Mouse (Mus musculus) small intestine, adult 2 months (tissue): ENCODE measurements around the gene Anapc7.

Source experiments
- CTCF ChIP-seq: fragments of 200-500 bp; IDR thresholded peaks from 2 replicates; pipeline ENCODE4 v1.5.1; 2012; ENCODE audit warnings: low read depth, mild to moderate bottlenecking, control low read depth, inconsistent platforms, low read length, moderate library complexity, mixed read lengths; ENCODE audit not compliant: insufficient replicate concordance, insufficient read length; ENCODE audit errors: extremely low read depth
- POLR2A ChIP-seq: fragments of 200-500 bp; IDR thresholded peaks from 2 replicates; pipeline ENCODE4 v1.6.1; 2012; ENCODE audit warnings: low read depth, mild to moderate bottlenecking, control low read depth, inconsistent platforms, low read length, moderate library complexity

GRCm38 (mm10) chr5:122460656-122461055, 39.2 kb downstream of the Anapc7 start:
- TF ChIP-seq CTCF, result no peak
- TF ChIP-seq POLR2A, result no peak
